Mouse (Mus musculus) ES-Bruce4 (cell line): ENCODE results near the gene Gskip. TPM values are rescaled to one million over a fixed set of nuclear protein-coding genes. Genes with fewer than 3 reads are reported as not detected.

Experiments
- H3K27ac ChIP-seq: 2 replicates; pipeline ENCODE4 v1.5.1; 2012; ENCODE audit warnings: low read length, inconsistent platforms; ENCODE audit not compliant: insufficient read depth
- H3K27me3 ChIP-seq: 2 replicates; pipeline ENCODE4 v1.6.1; 2012; ENCODE audit warnings: mild to moderate bottlenecking, low read length, inconsistent platforms; ENCODE audit not compliant: control insufficient read depth, poor library complexity, insufficient read depth, severe bottlenecking
- H3K36me3 ChIP-seq: 2 replicates; pipeline ENCODE4 v1.6.1; 2012; ENCODE audit warnings: inconsistent platforms, mild to moderate bottlenecking, low read length, moderate library complexity; ENCODE audit not compliant: control insufficient read depth, poor library complexity, insufficient read depth, severe bottlenecking
- H3K4me1 ChIP-seq: one replicate; pipeline ENCODE4 v1.8.1; 2011; ENCODE audit warnings: low read length; ENCODE audit not compliant: control insufficient read depth, insufficient read depth
- H3K4me3 ChIP-seq: 2 replicates; pipeline ENCODE4 v1.5.1; 2011; ENCODE audit warnings: low read depth, mild to moderate bottlenecking, low read length
- H3K9ac ChIP-seq: 2 replicates; pipeline ENCODE4 v1.6.1; 2012; ENCODE audit warnings: low read depth, mild to moderate bottlenecking, inconsistent platforms; ENCODE audit not compliant: poor library complexity, severe bottlenecking
- H3K9me3 ChIP-seq: replicated peaks from 2 replicates; pipeline ENCODE4 v1.6.1; 2012; ENCODE audit warnings: mild to moderate bottlenecking, low read length, inconsistent platforms; ENCODE audit not compliant: control insufficient read depth, poor library complexity, insufficient read depth, severe bottlenecking
- CTCF ChIP-seq: IDR thresholded peaks from one replicate; pipeline ENCODE4 v1.8.1; 2011; ENCODE audit warnings: low read depth, low read length
- EP300 ChIP-seq: IDR thresholded peaks from 2 replicates; pipeline ENCODE4 v1.6.1; 2011; ENCODE audit warnings: low read depth, low read length; ENCODE audit not compliant: insufficient read depth
- POLR2A ChIP-seq: IDR thresholded peaks from one replicate; pipeline ENCODE4 v1.8.1; 2011; ENCODE audit warnings: low read length; ENCODE audit not compliant: insufficient read depth
- polyA plus RNA-seq: library from polyadenylated mRNA; stranded (reverse); fragments of >200 nt; gene quantifications from 2 replicates; pipeline ENCODE4 v1.2.4, GENCODE M21; 2011; ENCODE audit warnings: low read depth; ENCODE audit not compliant: missing spikeins, insufficient read depth, insufficient read length

Gskip gene
- polyA plus RNA-seq, 1 experiment, result 8.1 TPM

- Histone ChIP-seq H3K4me1 (no peaks in the 10 kb centered on the region), H3K36me3 (no peaks in the 10 kb centered on the region), H3K4me3 (no peak overlapping the region), H3K27ac (no peak overlapping the region), H3K9ac (no peak overlapping the region), H3K27me3 (no peaks in the 10 kb centered on the region), H3K9me3 (no peaks in the 10 kb centered on the region)
- TF ChIP-seq POLR2A, result no peak
- TF ChIP-seq CTCF, result no peak
- TF ChIP-seq EP300, result no peak
These were observed 4.8 kb downstream of the Gskip start for GRCm38 (mm10) chr12:105689435-105689834.

- Histone ChIP-seq H3K9ac (no peak overlapping the region), H3K36me3 (no peaks in the 10 kb centered on the region), H3K27me3 (no peaks in the 10 kb centered on the region), H3K4me3 (no peak overlapping the region), H3K27ac (no peak overlapping the region), H3K4me1 (no peaks in the 10 kb centered on the region), H3K9me3 (no peaks in the 10 kb centered on the region)
- TF ChIP-seq POLR2A, result no peak
- TF ChIP-seq CTCF, result no peak
- no peak for TF ChIP-seq EP300
These were observed 9.4 kb downstream of the Gskip start for GRCm38 (mm10) chr12:105694021-105694420.

DNA sequence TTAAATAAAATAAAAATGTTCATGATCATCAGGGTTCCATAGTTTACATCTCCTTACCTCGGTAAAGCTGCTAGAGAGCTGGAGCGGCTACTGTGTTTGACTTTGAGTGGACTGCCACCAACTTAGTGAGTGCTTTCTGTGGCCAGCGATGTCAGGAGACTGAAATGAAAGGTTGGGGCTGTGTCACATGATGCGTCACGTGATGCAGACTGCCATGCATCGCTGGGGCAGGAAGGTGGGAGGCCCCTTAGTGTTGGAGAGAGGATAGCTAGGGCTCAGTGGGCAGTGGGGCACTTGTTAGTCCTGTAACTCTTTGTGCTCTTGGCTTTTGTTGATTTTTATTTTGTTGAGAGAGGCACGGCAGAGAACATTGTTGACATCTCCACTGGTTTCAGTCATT lies 11.2 kb downstream of the Gskip start:
- no peak overlapping the region for H3K27ac ChIP-seq
- H3K27me3 ChIP-seq, result no peaks in the 10 kb centered on the region
- no peaks in the 10 kb centered on the region for H3K36me3 ChIP-seq
- no peak overlapping the region for H3K9ac ChIP-seq
- no peaks in the 10 kb centered on the region for H3K9me3 ChIP-seq
- no peaks in the 10 kb centered on the region for H3K4me1 ChIP-seq
- no peak for TF ChIP-seq POLR2A
- TF ChIP-seq EP300, result no peak
- TF ChIP-seq CTCF, result no peak
- H3K4me3 ChIP-seq, result no peak overlapping the region

DNA sequence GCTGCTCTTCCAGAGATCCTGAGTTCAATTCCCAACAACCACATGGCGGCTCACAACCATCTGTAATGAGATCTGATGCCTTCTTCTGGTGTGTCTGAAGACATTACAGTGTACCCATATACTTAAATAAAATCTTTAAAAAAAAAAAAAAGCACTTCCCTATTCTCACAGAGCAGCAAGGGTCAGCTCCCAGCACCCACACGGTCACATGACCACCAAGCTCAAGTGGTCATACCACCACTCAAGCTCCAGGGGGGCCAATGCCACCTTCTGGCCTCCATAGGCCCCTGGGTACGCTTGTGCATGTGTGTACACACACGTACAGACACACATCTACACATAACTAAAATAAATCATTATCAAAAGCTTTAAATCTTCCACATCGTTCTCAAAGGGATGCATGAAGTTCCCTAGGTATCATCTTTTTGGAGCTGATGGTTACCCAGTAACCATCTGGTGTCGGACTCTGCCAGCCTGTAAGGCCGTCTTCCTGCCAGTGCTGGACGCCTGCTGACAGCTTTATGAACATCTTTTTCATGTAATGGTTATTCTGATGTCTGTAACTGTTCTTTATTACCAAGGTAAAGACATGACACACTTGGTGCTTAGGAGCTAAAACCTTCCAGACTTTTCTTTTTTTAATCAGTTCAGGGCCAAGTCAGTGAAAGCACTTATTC lies 12.6 kb downstream of the Gskip start:
- H3K4me1 ChIP-seq, result no peaks in the 10 kb centered on the region
- no peaks in the 10 kb centered on the region for H3K9me3 ChIP-seq
- TF ChIP-seq EP300 (no peak), CTCF (no peak), POLR2A (no peak)
- no peak overlapping the region for H3K27ac ChIP-seq
- H3K36me3 ChIP-seq, result no peaks in the 10 kb centered on the region
- no peak overlapping the region for H3K4me3 ChIP-seq
- H3K27me3 ChIP-seq, result no peaks in the 10 kb centered on the region
- no peak overlapping the region for H3K9ac ChIP-seq

DNA sequence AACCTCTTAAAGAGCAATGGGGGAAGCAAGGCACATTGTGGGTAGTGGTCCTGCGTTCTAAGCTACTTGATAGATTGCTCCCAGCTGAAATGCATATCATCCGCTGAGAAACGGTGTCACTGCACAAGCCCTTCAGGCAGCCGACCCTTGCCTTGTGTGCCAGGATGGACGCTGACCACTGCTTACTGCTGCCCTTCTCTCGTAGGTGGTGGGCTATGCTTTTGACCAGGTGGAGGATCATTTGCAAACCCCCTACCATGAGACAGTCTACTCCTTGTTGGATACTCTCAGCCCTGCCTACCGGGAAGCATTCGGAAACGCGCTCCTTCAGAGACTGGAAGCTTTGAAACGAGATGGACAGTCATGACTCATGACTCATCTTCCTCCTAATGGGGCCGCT lies 15.8 kb downstream of the Gskip start:
- H3K4me1 ChIP-seq, result no peaks in the 10 kb centered on the region
- no peaks in the 10 kb centered on the region for H3K9me3 ChIP-seq
- H3K4me3 ChIP-seq, result no peak overlapping the region
- H3K9ac ChIP-seq, result no peak overlapping the region
- no peaks in the 10 kb centered on the region for H3K27me3 ChIP-seq
- TF ChIP-seq POLR2A, result no peak
- TF ChIP-seq EP300, result no peak
- TF ChIP-seq CTCF, result no peak
- H3K36me3 ChIP-seq, result no peaks in the 10 kb centered on the region
- no peak overlapping the region for H3K27ac ChIP-seq

DNA sequence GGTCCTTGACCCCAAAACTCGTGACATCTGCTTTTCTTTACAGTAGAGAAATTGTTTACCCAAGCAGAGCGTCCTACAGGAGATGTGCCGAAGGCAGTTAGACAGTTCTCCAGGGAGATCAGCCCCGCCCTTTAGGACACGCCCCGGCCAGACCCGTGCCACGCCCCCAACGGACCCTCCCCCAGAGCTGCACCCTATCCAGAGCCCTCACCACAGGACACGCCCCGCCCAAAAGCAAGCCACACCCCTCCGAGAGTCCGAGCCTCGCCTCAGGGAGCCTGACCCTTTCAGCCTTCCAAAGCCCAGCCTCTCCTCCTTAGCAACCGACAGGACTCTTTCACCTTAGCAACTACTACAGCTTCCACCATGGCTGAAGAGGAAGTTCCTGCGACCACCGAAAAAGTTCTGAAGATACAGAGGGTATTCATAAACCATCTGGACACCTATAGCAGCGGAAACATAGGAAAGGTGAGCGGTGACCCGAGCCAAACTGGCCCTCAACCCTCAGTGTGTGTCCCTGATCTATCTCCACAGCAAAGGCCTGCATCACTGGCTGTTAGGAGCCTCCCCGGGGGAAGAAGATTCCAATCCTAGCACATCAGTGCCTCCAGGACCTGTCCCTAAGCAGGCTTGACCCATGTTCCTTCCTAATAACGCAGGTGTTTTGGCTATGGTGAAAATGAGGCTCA lies 21.3 kb downstream of the Gskip start, which contains the start of gene Ak7:
Ak7 (plus strand) TSS at position 178 of the 689 bp plus-strand sequence.
- TF ChIP-seq EP300 (no peak; the same call in 1 of the 2 replicates), CTCF (no peak), POLR2A (no peak)
- no peaks in the 10 kb centered on the region for H3K4me1 ChIP-seq
- H3K27me3 ChIP-seq, result no peaks in the 10 kb centered on the region
- H3K36me3 ChIP-seq, result no peaks in the 10 kb centered on the region
- H3K9ac ChIP-seq, result no peak within 1 kb of the TSS
- no peak within 1 kb of the TSS for H3K27ac ChIP-seq
- H3K4me3 ChIP-seq, result peak within 1 kb of the TSS; percentile 40
- H3K9me3 ChIP-seq, result no peaks in the 10 kb centered on the region
